Mouse (Mus musculus) gastrocnemius, postnatal 4 days (tissue): ENCODE results near the gene Adamts17. TPM values are rescaled to one million over a fixed set of nuclear protein-coding genes. Genes with fewer than 3 reads are reported as not detected.

ENCODE experiments used
- DNase-seq, 2 experiments: peaks; one replicate each; pipeline ENCODE4 v3.0.0; 2021 to 2022; ENCODE audit warnings: low spot score in 2 of 2, mixed read lengths in 2 of 2
- total RNA-seq, 2 experiments: library from RNA; stranded (reverse); gene quantifications; 2 replicates each; pipeline ENCODE4 v1.2.3; 2021

Gene Adamts17
- total RNA-seq, 2 experiments from 2014 or later = 10.5 to 14.1 TPM

DNA sequence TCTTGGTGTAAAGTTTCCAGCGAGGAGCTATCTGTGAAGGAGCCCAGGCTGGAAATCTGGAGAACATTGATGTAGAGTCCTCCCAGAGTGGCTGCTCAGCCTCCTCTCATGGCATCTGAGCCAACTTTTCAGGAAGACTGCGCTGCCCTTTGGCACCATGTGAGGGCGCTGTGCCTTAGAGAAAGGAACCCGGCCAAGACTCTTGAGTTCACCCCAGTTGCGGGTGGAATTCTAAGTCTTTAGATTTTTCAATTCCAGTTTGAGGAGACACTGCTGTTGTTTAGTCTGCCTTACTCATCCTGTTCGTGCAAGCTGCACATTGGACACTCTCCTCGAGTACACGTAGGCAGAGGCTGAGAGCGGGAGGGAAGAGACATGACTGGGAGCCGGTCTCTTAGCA is 2.5 kb downstream of the Adamts17 start:
- peak; percentile 73 to 80 for DNase-seq

DNA sequence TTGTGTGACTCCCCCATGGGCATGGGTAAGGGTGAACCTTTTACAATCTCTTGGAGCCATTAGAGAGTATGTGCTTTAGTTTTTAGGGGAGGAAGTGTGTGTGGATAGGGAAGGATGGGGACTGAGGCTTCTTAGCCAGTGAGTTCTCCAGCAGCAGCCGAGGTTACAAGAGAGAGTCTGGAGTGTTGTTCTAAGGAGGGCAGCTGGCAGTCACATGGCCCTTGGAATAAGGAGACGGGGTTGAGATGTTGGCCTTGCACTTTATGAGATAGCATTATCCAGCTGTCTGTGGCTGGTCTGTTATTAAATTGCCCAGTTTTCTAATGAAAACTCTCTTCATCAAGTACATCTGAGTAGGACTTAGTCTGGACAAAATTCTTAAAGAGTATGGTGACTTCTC is 4.3 kb downstream of the Adamts17 start:
- DNase-seq = no peak

- no peak for DNase-seq
These were observed 7.0 kb downstream of the Adamts17 start for GRCm38 (mm10) chr7:66846582-66846981.

DNA sequence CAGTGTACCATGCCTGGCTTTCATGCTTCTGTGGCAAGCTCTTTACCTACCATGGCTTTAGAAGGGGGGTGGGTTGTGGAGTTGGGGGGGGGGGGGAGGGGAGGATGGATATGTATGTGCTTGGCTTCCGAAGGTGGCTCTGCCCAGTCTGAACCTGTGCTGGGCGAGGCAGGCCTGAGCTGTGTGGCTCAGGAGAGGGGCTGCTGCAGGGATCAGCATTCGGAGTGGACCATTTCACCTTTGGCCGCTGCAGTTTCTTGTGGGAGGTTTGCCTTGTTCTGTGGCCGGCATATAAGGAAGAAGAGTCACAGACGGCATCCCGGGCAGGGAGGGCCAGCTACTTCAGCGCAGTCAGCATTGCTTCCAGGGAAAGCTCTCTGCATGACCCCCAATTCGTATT is 7.8 kb downstream of the Adamts17 start:
- DNase-seq = no peak

DNA sequence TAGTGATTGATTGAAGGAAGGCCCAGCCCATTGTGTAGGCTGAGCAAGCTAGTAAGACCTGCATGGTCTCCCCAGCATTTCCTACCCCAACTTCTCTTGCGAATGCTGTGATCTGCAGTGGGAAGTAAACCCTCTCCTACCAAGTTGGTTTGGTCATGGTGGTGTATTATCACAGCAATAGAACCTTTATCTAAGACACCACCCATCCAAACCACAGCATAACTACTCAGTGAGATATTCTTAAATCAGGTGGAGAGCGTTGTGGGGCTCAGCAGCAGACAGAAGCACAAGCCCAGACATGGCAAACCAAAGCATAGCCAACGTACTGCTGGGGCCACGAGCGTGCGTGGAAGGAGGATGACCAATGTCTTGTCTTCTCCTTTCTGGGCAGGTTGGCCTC is 9.8 kb downstream of the Adamts17 start:
- DNase-seq = no peak

DNA sequence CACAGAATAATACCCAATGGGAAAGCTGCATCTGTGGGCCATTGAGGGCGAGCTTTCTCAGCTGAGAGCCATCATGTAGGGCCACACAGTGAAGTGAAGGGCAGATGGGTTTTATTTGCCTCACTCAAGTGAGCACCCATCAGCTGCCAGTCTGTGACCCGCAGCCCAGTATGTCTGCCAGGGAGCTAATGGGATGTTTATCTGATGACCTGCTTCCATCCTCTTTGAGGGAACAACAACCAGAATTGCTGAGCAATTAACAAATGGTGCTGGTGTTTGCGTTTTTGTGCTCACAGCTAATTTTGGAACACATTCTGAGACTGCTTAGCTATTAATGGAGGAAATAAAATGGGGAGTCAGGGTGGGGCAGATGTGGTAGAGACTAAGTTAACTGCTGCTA is 12.6 kb downstream of the Adamts17 start:
- no peak for DNase-seq

DNA sequence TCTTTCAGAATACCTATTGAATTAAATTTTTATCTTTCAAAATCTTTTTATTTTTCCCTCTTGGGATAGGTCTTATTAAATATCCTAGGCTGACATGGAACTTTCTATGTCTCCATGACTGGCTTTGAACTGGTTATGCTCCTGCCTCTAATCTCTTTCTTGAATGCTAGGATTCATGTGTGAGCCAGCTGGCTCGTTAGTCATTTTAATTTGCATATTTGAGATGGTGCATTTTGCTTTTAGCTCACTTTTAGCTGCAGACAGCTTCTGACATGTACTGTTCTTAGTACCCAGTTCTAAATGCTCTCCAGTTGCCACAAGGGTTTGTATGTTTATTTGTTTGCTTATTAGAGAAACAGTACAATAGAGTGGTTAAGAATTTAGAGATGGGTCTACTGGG is 18.1 kb downstream of the Adamts17 start:
- no peak for DNase-seq

DNA sequence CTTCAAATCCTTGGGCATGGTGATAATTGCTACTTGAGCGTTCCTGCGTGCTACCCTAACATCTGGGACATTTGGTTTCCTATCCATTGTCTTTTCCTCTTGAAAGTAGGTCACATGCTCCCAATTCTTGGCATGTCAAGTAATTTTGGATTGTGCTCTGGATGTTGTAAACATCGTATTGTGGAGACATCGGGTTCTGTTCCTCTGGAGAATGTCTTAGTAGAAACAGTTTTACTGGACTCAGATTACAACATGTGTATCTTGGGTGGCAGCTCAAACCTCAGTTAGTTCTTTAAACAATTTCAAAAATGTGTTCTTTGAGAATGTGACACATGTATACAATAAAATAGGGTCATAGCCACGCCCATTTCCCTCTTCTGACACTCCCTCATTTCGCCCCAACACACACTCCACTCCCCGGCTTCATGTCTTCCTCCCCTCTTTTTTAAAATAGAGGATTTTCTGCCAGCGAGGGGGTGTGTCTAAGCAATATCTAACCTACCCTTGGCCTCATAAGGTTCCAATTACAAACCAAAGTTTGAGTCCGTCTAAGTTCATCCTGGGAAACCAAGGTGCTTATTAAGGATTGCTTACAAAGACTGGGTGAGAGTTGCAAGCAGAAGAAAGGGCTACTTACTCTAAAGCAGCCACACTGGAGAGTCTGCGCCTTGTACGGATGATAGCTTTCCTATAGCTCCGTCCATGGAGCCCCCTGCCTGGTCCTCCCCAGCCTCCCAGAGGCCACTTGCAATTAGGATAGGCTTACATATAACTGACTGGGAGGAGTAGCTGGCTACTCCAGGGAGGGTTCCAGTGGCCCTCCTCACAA is 18.9 kb downstream of the Adamts17 start:
- DNase-seq = no peak

DNA sequence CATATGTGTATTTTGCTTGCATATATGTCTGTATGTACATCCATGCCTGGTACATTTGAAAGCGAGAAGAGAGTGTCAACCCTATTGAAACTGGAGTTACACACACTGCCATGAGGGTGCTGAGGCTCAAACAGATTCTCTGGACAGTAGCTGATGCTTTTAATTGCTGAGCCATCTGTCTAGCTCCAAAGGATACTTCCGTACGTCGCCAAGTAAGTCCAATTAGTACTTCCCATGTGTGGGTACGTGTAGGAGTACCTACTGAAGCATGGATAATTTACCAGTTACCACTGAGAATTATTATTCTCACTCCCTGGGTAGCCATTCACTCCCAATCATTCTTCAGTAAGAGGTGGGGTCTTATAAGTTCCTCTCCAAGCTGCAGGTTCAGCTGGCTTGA is 19.7 kb downstream of the Adamts17 start:
- no peak for DNase-seq

DNA sequence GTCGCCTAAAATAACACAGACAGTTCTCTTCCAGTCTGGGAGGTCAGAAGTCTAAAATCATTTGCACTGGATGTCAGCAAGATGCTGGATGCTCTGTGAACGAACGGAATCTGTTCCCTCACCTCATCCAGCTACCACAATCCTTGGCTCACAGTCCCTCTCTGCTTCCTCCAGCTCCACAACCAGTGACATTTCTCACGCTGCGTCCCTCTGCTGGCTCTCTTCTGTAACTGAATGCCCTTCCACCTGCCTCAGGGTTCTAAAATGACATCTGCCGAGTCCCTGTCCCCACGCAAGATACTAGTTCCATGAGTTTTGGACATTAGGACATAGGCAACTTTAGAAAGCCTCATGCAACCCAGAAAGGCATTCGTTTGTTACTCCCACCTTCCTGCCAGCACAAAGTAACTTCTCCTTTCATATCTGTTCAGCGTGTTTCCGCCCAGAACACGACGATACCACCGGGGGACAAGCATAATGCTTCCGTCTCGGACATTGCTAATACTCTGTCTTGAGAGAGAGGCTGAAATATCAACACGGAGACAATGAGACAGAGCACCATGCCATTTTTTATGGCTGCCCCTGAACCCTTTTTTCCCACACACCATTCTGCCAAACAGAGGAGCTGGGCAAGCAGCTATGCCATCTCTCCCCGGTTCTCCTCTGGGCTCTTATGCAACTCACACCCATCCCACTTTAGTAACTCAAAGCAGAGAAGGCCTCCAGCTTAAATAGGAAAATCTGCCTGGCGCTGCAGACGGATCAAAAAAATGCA is 27.6 kb downstream of the Adamts17 start:
- peak in 1 of 2 experiments; percentile 12 for DNase-seq

DNA sequence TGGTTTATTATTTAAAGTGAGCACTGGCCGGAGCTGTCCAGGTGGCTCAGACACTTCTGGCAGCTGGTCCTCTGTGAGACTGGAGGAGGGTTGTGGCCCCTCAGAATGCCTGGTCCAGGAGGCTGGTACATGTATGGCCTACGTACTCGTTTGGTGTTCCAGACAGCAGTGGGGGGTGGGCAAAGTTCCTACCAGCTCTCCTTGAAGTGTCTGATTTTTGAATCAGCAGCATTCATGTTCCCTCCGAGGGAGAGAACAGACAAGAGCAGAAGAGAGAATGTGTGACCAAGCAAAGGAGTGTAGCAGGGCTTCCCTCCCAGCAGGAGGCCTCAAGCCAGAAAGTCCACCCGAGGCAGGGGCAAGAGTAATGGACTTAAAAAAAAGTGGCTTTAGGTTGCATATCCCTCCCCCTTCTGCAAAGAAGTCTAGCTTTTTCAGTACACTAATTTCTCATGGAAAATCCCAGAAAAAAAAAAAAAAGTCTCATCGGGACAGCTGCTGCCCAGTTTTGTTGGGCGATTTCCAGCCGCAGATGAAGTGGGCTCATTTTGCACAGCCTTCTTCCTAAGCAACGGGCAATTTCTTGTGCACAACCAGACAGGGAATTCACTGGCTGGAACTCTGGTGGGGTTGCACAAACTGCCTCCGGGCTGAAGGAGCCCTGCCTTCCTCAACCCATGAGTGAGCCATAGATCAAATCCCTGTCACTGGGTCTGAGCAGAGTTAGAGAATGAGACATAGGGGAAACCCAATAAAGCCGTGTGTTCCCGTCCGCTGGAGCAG is 28.4 kb downstream of the Adamts17 start:
- peak in 1 of 2 experiments; percentile 63 for DNase-seq

DNA sequence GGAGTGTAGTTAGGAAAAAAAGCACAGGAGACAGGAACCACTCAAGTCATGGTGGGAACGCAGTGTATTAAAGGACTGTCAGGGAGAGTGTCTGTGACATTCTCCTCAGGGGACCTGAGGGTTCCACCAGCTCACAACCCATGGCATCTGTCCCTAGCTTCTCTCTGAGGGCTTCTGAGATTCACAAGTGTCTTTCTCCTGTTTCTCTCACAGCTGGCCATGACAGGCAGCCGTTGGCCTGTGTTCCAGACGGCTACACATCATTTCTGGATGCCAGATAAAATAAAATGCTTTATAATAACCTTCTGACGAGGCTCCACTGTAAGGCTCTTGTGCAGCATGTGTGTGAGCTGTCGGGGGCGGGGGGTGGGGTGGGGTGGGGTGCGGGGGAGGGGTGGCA is 32.0 kb downstream of the Adamts17 start:
- peak in 1 of 2 experiments; percentile 42 for DNase-seq

GRCm38 (mm10) chr7:66871940-66872511 is 32.5 kb downstream of the Adamts17 start:
- DNase-seq = peak in 1 of 2 experiments; percentile 30

DNA sequence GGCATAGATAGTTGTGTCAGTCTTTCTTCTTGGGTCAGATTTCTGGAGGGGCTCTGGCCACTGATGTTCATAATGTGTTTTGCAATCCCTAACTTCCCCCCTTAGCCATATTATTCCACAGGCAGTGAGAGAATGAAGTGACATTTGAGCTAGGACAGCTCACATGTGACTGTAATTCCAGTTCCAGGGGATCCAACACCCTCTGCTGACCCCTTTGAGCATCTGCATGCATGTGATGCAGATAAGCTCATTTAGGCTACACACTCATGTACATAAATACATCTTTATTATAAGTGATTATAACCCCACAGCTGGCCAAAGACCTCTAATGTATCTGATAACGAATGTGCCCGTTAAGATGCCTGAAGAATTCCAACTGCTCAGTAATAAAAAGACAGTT is 33.7 kb downstream of the Adamts17 start:
- DNase-seq = no peak

DNA sequence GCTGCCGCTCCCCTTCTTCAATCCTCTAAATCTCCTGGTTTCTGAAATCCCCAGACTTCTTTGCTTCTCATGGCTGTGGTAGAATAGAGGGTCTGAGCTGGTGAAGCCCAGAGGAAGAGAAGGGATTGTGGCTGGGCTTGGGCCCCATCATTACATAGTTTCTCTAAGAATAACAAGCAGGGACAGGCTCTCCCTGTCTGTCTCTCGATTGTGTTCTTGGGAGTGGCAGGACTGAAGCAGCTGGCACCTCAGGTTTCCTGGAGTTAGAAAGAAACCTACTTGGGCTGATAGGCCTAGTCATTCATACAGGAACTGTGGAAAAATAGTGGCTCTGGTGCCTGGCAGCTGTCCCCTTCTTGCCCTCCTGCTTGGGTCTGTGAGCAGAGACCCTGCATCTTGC is 51.9 kb downstream of the Adamts17 start:
- no peak for DNase-seq

DNA sequence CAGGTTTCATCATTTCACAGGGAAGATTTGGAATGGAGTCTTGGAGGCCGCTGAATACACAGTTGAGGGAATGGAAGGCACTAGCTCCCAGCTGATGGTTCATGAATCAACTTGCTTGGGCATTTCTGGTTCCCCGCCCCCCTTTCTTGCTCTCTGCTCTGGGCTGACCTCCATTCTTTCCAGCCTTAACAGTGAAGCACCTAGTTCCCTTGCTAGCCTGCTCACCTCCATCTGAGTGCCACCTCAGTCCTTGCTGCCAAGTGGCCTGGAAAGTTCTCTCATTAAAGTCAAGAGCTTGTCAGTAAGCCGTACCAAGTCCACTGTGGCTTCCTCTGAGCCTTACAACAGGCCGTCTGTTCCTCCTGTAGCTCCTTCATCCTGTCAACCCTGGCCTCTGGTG is 52.6 kb downstream of the Adamts17 start:
- DNase-seq = no peak

GRCm38 (mm10) chr7:66902376-66902775 is 62.8 kb downstream of the Adamts17 start:
- DNase-seq = no peak

DNA sequence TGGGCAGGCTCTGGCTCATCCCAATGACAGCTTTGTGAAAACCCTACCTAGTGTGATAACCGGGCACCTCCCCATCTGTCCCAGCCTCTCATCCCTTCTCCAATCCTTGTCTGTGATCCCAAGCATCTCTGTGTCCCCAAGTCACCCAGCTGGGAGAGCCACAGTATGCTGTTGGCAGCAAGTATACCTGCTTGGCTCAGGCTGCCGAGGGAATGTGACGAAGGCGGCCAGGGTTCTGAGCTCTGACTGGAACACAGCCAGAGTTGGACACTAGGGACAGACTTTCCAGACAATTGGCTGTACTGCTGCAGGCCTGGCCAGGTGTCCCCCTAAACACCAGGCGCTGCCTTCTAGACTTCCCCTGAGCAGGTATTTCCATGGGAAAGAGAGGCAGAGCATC is 63.5 kb downstream of the Adamts17 start:
- DNase-seq = peak in 1 of 2 experiments; percentile 61

- DNase-seq = no peak
These were observed 66.4 kb downstream of the Adamts17 start for GRCm38 (mm10) chr7:66905941-66906340.

DNA sequence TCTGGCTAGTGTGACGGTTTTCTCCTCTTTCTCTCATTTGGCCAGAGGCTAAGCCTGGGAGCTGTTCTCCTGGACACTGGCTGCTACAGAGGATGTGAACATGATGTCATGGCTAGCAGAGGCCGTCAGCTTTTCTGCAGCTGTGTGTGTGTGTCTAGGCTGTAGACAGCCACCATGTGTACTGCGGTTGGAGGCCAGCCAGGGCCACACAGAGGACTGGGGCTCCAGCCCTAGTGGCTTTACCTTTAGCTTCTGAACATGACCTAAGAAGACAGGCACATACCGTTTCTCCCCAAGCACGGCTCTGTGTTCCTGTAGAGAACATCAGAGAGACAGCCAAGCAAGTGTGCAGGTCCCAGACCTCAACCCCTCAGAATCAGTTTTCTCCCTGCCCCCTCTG is 73.3 kb downstream of the Adamts17 start:
- peak; percentile 43 to 77 for DNase-seq

- DNase-seq = no peak
These were observed 84.1 kb downstream of the Adamts17 start for GRCm38 (mm10) chr7:66923595-66923994.
